Mouse (Mus musculus): ENCODE results near the gene Psmb10. TPM values are rescaled to one million over a fixed set of nuclear protein-coding genes. Genes with fewer than 3 reads are reported as not detected.

The Psmb10 gene
- polyA plus RNA-seq, 1 experiment from 2014 or later: 84.6 TPM

DNA sequence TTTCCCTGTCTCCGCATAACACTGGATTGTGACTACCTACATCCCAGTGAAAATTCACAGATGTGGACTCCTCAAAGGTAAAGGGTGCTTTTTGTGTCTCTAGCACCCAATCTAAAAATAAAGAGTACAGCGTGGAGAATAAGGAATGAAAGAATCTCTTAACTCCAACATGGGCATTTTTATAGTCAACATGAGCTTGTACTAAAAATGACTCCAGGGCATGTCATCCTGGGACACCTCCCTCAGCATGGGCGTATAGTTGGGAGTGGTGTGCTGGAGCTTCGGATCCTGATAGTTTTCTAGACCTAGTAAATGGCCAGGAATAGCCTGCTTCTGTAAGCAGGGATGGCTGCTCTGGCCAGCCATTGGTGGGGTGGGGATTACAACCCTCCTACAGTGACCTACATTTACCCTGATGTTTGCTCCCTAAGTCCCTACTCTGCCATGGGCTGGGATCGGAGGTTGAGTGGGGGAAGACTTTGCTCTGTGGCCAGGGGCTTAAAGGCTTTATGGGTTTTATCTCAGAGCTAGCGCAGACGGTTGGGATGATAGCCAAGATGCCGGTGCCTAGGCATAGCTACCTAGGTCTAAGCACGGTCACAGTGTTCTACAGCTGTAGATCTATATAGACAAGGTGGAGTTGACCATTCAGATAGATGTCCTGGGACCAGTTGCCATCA lies 40.3 kb downstream of the Psmb10 start:
- Histone ChIP-seq H3K4me2 (no peak overlapping the region), H3K27me3 (replicated peaks) (no peaks in the 10 kb centered on the region), H3K36me3 (peaks cover 17% of the 10 kb centered on the region), H3K4me3 (no peak overlapping the region), H3K9ac (no peak overlapping the region), H3K4me1 (peaks cover 25% of the 10 kb centered on the region), H3K27ac (no peak overlapping the region), H3K9me3 (replicated peaks) (no peaks in the 10 kb centered on the region)
- ATAC-seq: no peak
- WGBS (ENCODE audit: insufficient replicate concordance): 65% methylated on average over 9 of the region's 9 CpGs

DNA sequence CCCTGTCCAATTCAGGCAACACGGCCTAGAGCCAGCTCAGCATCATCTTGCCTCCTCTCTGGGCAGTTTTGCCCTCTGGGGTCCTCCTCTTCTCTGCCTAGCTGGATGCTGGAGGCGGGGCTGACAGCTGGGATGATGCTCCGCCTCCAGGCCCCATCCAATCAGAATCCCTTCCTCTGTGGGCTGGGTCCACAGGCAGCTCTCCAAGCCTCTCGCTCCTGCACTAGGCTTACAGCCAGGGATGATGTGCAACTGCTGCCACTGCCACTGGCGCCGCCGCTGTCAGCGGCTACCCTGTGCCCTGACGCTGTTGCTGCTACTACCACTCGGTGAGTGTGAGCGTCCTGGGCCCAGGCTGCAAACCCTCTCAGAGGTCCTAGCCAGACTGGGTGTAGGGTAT lies 44.9 kb downstream of the Psmb10 start, which contains the start of gene Nrn1l:
Gene Nrn1l (plus strand): TSS at position 229 of the 400 bp plus-strand sequence.
- H3K36me3 ChIP-seq: peaks cover 63% of the 10 kb centered on the region
- peak; percentile 65; the same call in 1 of the 2 replicates for ATAC-seq
- WGBS (ENCODE audit: insufficient replicate concordance): 31% methylated on average over 11 of the region's 11 CpGs

DNA sequence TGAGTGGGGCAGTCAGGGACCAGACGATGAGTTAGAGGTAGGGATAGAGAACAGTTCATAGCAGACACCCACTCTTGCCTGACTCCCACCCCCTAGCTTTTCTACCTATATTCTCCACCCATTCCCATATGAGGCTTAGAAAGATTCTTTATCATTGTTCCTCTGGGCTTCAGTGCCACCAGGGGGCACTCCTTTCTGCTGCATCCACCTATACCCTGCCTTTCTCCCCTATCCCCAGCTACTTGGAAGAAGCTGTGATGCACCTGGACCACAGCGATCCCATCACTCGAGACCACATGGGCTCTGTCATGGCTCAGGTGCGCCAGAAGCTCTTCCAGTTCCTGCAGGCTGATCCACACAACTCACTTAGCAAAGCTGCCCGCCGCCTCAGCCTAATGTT lies 45.8 kb downstream of the Psmb10 start:
- Histone ChIP-seq H3K4me3 (no peak overlapping the region), H3K9me3 (replicated peaks) (no peaks in the 10 kb centered on the region), H3K4me2 (no peak overlapping the region), H3K4me1 (peaks cover 6% of the 10 kb centered on the region), H3K36me3 (peaks cover 72% of the 10 kb centered on the region), H3K9ac (no peak overlapping the region), H3K27me3 (replicated peaks) (no peaks in the 10 kb centered on the region), H3K27ac (no peak overlapping the region)
- no peak for ATAC-seq
- 79% methylated on average over 6 of the region's 6 CpGs for WGBS (ENCODE audit: insufficient replicate concordance)

More for the DNA sequence above, 44.9 kb downstream of the Psmb10 start, which contains the start of gene Nrn1l:
- Histone ChIP-seq H3K9ac (no peak within 1 kb of the TSS), H3K9me3 (replicated peaks) (no peaks in the 10 kb centered on the region), H3K4me3 (no peak within 1 kb of the TSS), H3K4me1 (peaks cover 6% of the 10 kb centered on the region), H3K27ac (no peak within 1 kb of the TSS), H3K27me3 (replicated peaks) (no peaks in the 10 kb centered on the region), H3K4me2 (no peak within 1 kb of the TSS)

DNA sequence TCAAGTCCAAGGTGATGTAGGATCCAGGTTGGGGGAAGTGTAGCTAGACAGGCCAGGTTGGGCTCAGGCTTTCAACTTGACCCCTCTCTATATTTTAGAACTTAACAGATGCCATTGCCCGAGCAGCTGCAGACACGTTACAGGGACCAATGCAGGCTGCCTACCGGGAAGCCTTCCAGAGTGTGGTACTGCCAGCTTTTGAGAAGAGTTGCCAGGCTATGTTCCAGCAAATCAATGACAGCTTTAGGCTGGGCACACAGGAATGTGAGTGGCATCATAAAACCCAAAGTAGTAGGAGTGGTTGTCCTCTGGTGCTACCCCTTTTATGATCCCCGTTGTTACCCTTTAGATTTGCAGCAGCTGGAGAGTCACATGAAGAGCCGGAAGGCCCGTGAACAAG lies 47.4 kb downstream of the Psmb10 start:
- H3K4me3 ChIP-seq: no peak overlapping the region

DNA sequence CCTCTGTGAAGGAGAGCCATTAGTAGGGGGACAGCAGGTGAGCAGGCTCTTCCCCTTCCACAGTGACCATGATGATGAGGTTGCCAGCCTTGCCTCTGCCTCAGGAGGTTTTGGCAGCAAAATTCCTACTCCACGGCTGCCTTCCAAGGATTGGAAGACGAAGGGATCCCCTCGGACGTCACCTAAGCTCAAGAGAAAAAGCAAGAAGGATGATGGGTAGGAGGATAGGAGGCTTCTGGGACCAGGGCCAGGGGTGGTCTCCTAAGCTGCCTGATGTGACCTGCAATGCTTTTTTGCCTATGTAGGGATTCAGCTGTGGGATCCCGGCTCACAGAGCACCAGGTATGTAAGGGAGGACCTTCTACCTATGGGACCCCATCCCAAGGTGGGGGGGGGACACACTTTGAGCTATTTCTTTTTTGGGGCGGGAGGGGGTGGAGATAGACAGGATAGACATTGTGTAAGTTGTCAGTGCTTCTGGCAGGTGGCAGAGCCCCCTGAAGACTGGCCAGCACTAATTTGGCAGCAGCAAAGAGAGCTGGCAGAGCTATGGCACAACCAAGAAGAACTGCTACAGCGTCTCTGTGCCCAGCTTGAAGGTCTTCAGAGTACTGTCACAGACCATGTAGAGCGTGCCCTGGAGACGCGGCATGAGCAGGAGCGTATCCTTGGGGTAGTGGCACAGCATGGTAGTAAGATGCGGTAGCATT lies 48.3 kb downstream of the Psmb10 start:
- H3K9me3 ChIP-seq (replicated peaks): no peaks in the 10 kb centered on the region
- no peak overlapping the region for H3K27ac ChIP-seq
- H3K27me3 ChIP-seq (replicated peaks): no peaks in the 10 kb centered on the region
- H3K4me1 ChIP-seq: peaks cover 6% of the 10 kb centered on the region
- H3K4me2 ChIP-seq: no peak overlapping the region
- no peak for ATAC-seq
- no peak overlapping the region for H3K9ac ChIP-seq
- no peak overlapping the region for H3K4me3 ChIP-seq
- WGBS (ENCODE audit: insufficient replicate concordance): 84% methylated on average over 12 of the region's 12 CpGs
- H3K36me3 ChIP-seq: peaks cover 98% of the 10 kb centered on the region

More for the DNA sequence above, 47.4 kb downstream of the Psmb10 start:
- Histone ChIP-seq H3K9ac (no peak overlapping the region), H3K9me3 (replicated peaks) (no peaks in the 10 kb centered on the region), H3K36me3 (peaks cover 88% of the 10 kb centered on the region), H3K27me3 (replicated peaks) (no peaks in the 10 kb centered on the region), H3K4me1 (peaks cover 6% of the 10 kb centered on the region), H3K4me2 (no peak overlapping the region), H3K27ac (no peak overlapping the region)
- no peak for ATAC-seq
- WGBS (ENCODE audit: insufficient replicate concordance): 86% methylated on average over 6 of the region's 6 CpGs

Small RNAs within 50 kb of the gene (microRNA-seq; reads per million reads assigned to microRNA genes)
- not detected for gene Mir7074

Other genes with a start within 250 kb of the Psmb10 start
- gene Acd, start 237.3 kb downstream of the Psmb10 start, polyA plus RNA-seq (2016; fragmentation: Nextera tagmentation; extraction: Ambion mirVana): 32.3 and 34.1 TPM in 2 replicates
- 9.2 and 10.8 TPM in 2 replicates for gene Pard6a, start 237.3 kb downstream of the Psmb10 start, polyA plus RNA-seq (2016; fragmentation: Nextera tagmentation; extraction: Ambion mirVana)
- 0.23 TPM in 1 of 2 replicates, not detected in the other for gene 4933405L10Rik, start 230.8 kb downstream of the Psmb10 start, polyA plus RNA-seq (2016; fragmentation: Nextera tagmentation; extraction: Ambion mirVana)
- gene Enkd1, start 230.2 kb downstream of the Psmb10 start, polyA plus RNA-seq (2016; fragmentation: Nextera tagmentation; extraction: Ambion mirVana): 11.2 and 12.4 TPM in 2 replicates
- gene Gfod2, start 179.8 kb downstream of the Psmb10 start, polyA plus RNA-seq (2016; fragmentation: Nextera tagmentation; extraction: Ambion mirVana): 4.5 and 5.1 TPM in 2 replicates
- 37.7 and 37.8 TPM in 2 replicates for gene Ranbp10, start 111.1 kb downstream of the Psmb10 start, polyA plus RNA-seq (2016; fragmentation: Nextera tagmentation; extraction: Ambion mirVana)
- 0.12 and 0.19 TPM in 2 replicates for gene Tsnaxip1, start 110.7 kb downstream of the Psmb10 start, polyA plus RNA-seq (2016; fragmentation: Nextera tagmentation; extraction: Ambion mirVana)
- gene Cenpt, start 85.2 kb downstream of the Psmb10 start, polyA plus RNA-seq (2016; fragmentation: Nextera tagmentation; extraction: Ambion mirVana): 29.0 and 29.2 TPM in 2 replicates
- 53.0 and 53.2 TPM in 2 replicates for gene Thap11, start 83.3 kb downstream of the Psmb10 start, polyA plus RNA-seq (2016; fragmentation: Nextera tagmentation; extraction: Ambion mirVana)
- gene Nutf2, start 77.9 kb downstream of the Psmb10 start, polyA plus RNA-seq (2016; fragmentation: Nextera tagmentation; extraction: Ambion mirVana): 180 and 183 TPM in 2 replicates
- 30.1 and 30.9 TPM in 2 replicates for gene Edc4, start 57.6 kb downstream of the Psmb10 start, polyA plus RNA-seq (2016; fragmentation: Nextera tagmentation; extraction: Ambion mirVana)
- 0.29 TPM in 1 of 2 replicates, not detected in the other for gene Nrn1l, start 44.9 kb downstream of the Psmb10 start, polyA plus RNA-seq (2016; fragmentation: Nextera tagmentation; extraction: Ambion mirVana)
- gene Pskh1, start 38.0 kb downstream of the Psmb10 start, polyA plus RNA-seq (2016; fragmentation: Nextera tagmentation; extraction: Ambion mirVana): 13.1 and 14.3 TPM in 2 replicates
- 0.94 and 1.0 TPM in 2 replicates for gene Ctrl, start 4.6 kb downstream of the Psmb10 start, polyA plus RNA-seq (2016; fragmentation: Nextera tagmentation; extraction: Ambion mirVana)
- gene Lcat, start 4.9 kb upstream of the Psmb10 start, polyA plus RNA-seq (2016; fragmentation: Nextera tagmentation; extraction: Ambion mirVana): 26.3 and 29.2 TPM in 2 replicates
- gene Slc12a4, start 27.7 kb upstream of the Psmb10 start, polyA plus RNA-seq (2016; fragmentation: Nextera tagmentation; extraction: Ambion mirVana): 18.2 and 18.6 TPM in 2 replicates
- gene Dpep3, start 41.0 kb upstream of the Psmb10 start, polyA plus RNA-seq (2016; fragmentation: Nextera tagmentation; extraction: Ambion mirVana): not detected in 2 replicates
- gene Dus2, start 52.9 kb upstream of the Psmb10 start, polyA plus RNA-seq (2016; fragmentation: Nextera tagmentation; extraction: Ambion mirVana): 16.0 and 16.5 TPM in 2 replicates
- gene Dpep2nb, start 67.5 kb upstream of the Psmb10 start, polyA plus RNA-seq (2016; fragmentation: Nextera tagmentation; extraction: Ambion mirVana): not detected in 2 replicates
- gene Ddx28, start 73.4 kb upstream of the Psmb10 start, polyA plus RNA-seq (2016; fragmentation: Nextera tagmentation; extraction: Ambion mirVana): 14.7 TPM in 2 replicates
- 5.0 and 5.8 TPM in 2 replicates for gene Nfatc3, start 120.4 kb upstream of the Psmb10 start, polyA plus RNA-seq (2016; fragmentation: Nextera tagmentation; extraction: Ambion mirVana)
- 6.6 and 7.9 TPM in 2 replicates for gene Esrp2, start 198.5 kb upstream of the Psmb10 start, polyA plus RNA-seq (2016; fragmentation: Nextera tagmentation; extraction: Ambion mirVana)
- gene Pla2g15, start 212.0 kb upstream of the Psmb10 start, polyA plus RNA-seq (2016; fragmentation: Nextera tagmentation; extraction: Ambion mirVana): 9.8 TPM in 2 replicates
- gene Slc7a6, start 230.4 kb upstream of the Psmb10 start, polyA plus RNA-seq (2016; fragmentation: Nextera tagmentation; extraction: Ambion mirVana): 17.4 and 22.2 TPM in 2 replicates

Data from liver, embryonic 12.5 days (tissue).